Mouse (Mus musculus): ENCODE results near the gene March6.

DNA sequence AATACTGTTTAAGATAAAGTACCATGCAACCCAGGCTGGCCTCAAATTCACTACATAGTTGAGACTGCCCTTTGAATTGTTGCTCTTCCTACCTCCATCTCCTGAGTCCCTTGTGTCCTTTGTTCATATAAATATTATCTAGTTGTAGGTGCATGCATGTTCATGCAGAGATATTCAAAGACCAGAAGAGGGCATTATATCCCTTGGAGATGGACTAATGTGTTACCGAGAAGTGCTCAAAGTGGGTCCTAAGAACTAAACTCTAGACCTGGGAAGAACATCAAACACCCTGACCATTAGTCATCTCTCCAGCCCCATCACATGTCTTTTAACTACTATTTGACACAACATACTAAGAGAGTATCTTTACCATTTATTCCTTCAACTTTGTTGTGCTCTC lies 13.7 kb downstream of the March6 start:
- peak; percentile 61 for TF ChIP-seq CTCF (IDR thresholded peaks at IDR 0.05; ENCODE audit: low read depth)
- no peak for TF ChIP-seq EP300 (optimal IDR thresholded peaks at IDR 0.05)
